Mouse (Mus musculus): ENCODE measurements around the gene Pacsin2. TPM values are rescaled to one million over a fixed set of nuclear protein-coding genes. Genes with fewer than 3 reads are reported as not detected.
"Not testable (repeated sequence)": the region's sequence is repeated elsewhere in the genome, so short reads cannot be mapped to it uniquely, and the experiment has no call there.

Gene Pacsin2
- 100 to 1,000 TPM in 1 of 2 experiments, 10 to 100 TPM in 1; 99.7 to 104 TPM for total RNA-seq (2021)
- long read RNA-seq, experiment 1, transcript Pacsin2-203 (11 exons, 3,693 nt), result major isoform, 19 of 62 reads
- long read RNA-seq, experiment 1, partial matches to known transcripts, result 29 of 62 reads
- long read RNA-seq, experiment 1, other reads (novel, unspliced or antisense), result 14 of 62 reads
- long read RNA-seq, experiment 2, transcript Pacsin2-203 (11 exons, 3,693 nt), result major isoform, 17 of 77 reads
- long read RNA-seq, experiment 2, partial matches to known transcripts, result 6 of 77 reads
- long read RNA-seq, experiment 2, other reads (novel, unspliced or antisense), result 49 of 77 reads

DNA sequence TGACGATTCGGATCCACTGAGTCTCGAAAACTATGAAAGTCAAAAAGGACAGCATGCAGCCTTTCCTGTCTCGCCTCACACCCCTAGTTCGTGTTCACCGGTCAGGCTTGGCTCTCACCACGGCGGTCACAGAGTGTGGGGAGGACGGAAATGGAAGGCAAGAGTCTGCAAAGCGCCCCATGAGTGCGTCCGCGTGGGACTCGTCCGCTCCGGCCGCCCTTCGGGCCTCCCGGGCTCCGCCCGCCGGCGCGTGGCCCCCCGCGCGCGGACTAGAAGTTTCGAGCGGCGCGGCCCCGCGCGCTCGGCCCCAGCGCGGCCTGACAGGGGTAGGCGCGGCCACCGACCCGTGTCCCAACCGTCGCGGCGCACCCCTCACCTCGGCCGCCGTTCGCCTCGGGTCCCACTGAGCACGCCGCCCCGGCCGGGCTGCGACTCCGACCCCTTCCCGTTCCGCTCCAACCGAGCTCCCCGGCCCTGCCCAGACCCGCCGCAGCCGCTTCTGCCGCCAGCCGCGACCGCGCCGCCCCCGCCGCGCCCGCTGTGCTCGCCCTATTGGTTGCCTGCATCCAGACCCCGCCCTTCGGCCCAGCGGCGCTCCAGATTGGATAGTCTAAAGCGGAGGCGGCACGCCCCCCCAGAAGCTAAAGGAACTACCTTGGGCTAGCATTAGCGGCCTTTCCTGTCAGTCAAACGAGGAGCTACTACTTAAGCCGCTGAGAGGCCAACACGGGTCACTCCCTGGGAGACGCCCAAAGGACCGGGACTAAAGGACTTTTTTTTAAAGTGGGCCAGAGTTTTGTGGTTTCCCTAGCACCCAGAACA lies at the start of gene Pacsin2:
Gene Pacsin2 (minus strand): TSS at position 524 of the 822 bp plus-strand sequence.
- no peak for TF ChIP-seq CTCF (conservative IDR thresholded peaks at IDR 0.05)
- DNase-seq (ENCODE audit: low spot score in 2 of 2), result peak; percentile 93 to 95
- Histone ChIP-seq H3K27ac (peak within 1 kb of the TSS; percentile 72), H3K4me3 (peak within 1 kb of the TSS; percentile 76)

DNA sequence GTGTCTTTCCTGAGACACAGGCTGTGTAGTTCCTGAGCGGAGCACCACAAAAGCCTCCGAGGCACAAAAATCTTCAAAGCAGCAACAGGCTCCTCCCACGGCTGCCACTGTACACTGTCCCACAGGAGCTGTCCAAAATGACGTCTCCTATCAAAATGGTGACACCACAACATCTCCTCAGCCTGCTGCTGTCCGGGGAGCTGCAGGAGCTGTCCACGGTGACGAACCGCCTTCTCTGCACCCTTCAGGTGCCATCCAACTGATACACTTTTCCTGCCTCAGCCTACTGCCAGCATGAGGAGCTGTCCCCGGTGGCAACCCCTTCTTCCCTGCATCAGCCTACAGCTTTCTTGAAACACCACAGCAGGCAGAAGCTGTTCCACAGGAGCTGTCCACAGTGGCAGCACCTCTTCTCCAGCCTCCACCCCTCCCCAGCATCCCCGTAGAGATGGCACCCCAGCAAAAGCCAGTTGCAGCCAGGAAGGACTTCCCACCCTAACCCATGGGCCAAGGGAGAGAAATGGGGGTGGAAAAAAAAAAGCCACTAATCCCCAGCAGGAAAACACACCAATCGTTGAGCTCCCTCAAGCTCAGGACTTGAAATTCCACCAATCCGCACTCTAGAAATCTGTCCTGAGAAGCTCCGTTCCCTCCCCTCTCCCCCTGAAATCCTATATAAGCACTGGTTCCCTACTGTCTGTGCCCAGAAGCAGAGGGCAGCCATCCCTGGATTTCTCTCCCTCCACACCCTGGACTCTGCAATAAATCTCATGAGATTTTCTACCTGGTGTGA lies 48.3 kb upstream of the Pacsin2 start:
- no peak overlapping the region for H3K4me3 ChIP-seq
- no peak overlapping the region for H3K27ac ChIP-seq
- no peak for DNase-seq (ENCODE audit: low spot score in 2 of 2)
- TF ChIP-seq CTCF (conservative IDR thresholded peaks at IDR 0.05), result no peak

DNA sequence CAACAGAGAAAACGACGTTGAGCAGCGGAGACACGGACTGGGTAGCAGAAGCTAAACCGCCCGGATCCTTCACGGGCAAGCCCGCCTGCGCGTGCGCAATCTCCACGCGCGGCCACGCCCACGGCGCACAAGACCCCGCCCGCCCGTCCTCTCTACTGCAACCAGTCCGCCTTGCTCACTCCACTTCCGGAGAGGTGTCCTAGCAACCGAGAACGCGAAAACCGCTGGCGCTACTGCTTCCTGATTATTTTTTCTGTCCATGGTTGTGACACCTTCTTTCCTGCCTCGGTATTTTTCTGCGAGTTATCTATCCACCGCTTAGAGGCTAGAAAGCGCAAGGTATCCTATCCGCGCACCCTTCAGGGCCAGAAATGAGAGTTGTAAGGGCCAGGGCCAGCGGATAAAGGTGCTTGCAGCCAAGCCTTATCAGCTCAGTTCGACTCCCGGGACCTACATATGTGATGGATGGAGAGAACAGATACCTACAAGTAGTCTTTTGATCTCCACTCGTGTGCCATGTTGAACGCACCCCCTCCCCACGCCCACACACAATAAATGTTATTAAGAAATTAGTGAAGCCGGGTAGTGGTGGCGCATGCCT lies 46.5 kb upstream of the Pacsin2 start, which contains the start of gene Ttll1:
Gene Ttll1 (minus strand): TSS at position 89 of the 601 bp plus-strand sequence.
- H3K4me3 ChIP-seq, result peak within 1 kb of the TSS; percentile 80
- no peak for TF ChIP-seq CTCF (conservative IDR thresholded peaks at IDR 0.05)
- peak; percentile 92 to 95 for DNase-seq (ENCODE audit: low spot score in 2 of 2)

DNA sequence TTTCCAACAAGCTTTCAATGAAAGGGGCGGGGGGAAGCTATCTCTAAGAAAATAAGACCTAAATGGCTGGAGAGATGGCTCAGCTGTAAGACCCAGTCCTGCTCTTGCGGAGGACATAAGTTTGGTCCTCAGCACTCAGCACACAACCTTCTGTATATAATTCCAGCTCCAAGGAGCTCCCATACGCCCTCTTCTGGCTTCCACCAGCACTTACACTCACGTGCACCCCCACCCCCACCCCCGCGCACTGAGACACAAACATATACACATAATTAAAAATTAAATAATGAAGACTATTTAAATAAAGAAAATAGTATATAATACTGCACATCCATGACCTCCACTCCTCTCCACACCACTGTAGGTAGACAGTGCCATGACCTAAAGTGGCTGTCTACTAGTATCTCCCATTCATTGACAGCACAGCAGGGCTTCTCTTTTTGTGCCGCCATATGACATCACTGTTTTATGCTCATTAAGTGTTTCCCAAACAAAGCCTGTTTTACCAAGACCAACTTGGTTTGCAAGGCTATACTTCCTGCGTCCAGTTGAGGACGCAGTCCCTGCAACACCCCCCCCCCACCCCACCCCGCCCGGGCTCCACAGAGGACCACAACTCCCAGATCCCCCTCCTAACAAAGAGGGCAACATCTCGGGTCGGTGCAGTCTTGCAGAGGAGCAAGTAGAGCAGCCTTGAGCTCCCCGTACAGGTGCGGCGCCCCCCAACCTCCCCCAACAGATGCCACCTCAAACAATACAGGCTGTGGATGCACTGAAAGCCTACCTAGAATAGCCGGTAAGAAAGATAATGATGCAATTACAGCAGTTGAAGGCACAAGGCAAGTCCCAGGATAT lies 45.8 kb upstream of the Pacsin2 start:
- Histone ChIP-seq H3K4me3 (peak overlapping the region; percentile 80), H3K27ac (peak overlapping the region; percentile 82)
- DNase-seq (ENCODE audit: low spot score in 2 of 2), result no peak
- TF ChIP-seq CTCF (conservative IDR thresholded peaks at IDR 0.05), result peak; percentile 55

More for the DNA sequence above, 46.5 kb upstream of the Pacsin2 start, which contains the start of gene Ttll1:
- H3K27ac ChIP-seq, result peak within 1 kb of the TSS; percentile 82

DNA sequence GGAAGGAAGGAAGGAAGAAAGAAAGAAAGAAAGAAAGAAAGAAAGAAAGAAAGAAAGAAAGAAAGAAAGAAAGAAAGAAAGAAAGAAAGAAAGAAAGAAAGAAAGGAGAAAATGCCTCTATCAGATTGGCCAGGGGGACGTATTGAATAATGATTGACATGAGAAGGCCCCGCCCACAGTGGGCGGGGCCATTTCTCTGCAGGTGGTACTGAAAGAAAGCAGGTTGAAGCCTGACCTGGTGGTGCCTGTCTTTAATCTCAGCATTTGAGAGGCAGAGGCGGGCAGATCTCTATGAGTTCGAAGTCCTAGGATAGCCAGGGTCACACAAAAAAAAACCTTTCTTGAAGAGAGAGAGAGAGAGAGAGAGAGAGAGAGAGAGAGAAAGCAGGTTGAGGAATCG lies 37.1 kb upstream of the Pacsin2 start:
- H3K4me3 ChIP-seq, H3K27ac ChIP-seq: not testable (repeated sequence)

DNA sequence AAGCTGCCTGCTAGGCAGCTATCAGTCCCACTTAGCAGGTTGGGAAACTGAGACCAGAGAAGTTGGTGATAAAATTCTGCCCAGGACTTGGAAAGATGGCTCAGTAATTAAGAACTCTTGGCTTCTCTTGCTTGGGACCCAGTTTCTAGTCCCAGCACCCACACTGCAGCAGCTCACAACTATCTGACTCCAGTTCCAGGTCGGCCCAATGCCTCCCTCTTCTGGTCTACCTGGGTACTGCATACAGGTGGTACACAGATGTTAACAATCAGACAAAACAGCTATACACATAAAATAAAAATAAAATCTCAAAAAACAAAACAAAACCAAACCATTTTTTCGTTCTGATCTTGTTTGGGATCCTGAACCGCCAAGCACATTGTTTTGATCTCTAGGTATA lies 35.9 kb upstream of the Pacsin2 start:
- Histone ChIP-seq H3K4me3 (no peak overlapping the region), H3K27ac (no peak overlapping the region)
- DNase-seq (ENCODE audit: low spot score in 2 of 2), result no peak
- peak; percentile 76 for TF ChIP-seq CTCF (conservative IDR thresholded peaks at IDR 0.05)

More for the DNA sequence above, 37.1 kb upstream of the Pacsin2 start:
- DNase-seq (ENCODE audit: low spot score in 2 of 2), result not testable (repeated sequence)

DNA sequence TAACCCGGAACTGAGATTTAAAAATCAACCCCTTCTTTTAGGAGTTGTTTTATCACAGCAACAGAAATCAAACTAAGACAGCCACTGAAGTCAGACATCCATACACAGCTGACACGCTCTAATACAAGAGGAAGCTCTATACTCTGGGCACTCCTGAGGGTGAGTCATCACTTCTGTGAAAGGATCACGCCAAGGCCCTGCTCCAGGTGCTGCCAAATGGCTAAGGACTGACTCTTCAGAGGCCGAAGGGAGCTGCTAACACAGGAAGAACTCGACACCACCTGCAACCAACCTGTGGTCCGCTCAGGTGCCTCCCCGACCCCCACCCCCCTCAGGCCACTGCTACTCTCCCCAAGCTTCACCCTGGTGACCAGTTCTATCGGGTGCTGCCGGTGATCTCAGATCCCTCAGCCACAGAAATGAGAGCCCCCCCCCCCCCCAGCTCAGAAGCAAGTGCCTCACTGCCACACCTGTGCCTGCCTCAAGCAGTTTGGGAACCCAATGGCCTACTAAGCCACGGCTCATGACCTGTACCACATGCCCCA lies 34.9 kb upstream of the Pacsin2 start:
- no peak for TF ChIP-seq CTCF (conservative IDR thresholded peaks at IDR 0.05)
- Histone ChIP-seq H3K27ac (no peak overlapping the region), H3K4me3 (no peak overlapping the region)
- no peak for DNase-seq (ENCODE audit: low spot score in 2 of 2)

DNA sequence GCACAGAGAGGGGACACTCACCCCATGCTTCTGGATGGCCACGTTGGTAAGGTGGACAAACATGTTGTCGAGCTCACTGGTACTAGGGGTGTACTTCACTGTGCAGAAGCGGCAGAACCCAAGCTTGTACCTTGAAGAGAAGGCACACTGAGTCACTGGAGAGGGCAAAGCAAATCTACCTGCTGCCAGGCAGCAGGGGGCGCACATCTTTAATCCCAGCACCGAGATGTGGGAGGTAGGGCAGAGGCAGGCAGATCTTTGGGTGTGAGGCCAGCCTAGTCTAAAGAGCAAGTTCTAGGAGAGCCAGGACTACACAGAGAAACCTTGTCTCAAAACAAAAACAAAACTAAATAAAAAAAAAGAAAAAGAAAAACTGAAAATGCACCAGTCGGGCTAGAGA lies 32.9 kb upstream of the Pacsin2 start:
- no peak for DNase-seq (ENCODE audit: low spot score in 2 of 2)
- Histone ChIP-seq H3K27ac (no peak overlapping the region), H3K4me3 (no peak overlapping the region)
- TF ChIP-seq CTCF (conservative IDR thresholded peaks at IDR 0.05), result peak; percentile 57

DNA sequence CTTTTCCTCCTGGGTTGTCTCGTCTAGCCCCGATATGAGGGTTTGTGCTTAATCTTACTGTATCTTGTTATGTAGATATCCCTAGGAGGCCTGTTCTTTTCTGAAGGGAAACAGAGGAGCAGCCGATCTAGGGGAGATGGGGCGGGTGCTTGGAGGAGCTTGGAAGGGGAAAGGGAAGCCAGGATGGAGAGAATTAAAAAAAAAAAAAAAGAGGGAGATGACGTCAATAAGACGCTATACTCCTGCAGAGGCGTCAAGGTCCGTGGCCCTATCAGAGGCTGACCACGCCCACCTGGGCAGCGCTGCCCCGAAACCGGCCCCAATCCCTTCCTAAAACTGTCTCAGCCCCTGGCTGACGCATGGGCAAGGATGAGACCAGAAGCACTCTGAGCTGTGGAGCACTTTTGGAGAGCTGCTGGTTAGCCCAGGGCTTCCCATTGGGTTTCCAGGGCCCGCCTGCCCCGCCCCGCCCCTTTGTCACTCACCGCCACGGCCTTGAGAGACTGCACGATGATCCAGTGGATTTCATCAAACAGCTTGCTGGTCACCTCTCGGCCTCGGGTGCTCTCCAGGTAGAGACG lies 31.5 kb upstream of the Pacsin2 start:
- no peak for TF ChIP-seq CTCF (conservative IDR thresholded peaks at IDR 0.05)

DNA sequence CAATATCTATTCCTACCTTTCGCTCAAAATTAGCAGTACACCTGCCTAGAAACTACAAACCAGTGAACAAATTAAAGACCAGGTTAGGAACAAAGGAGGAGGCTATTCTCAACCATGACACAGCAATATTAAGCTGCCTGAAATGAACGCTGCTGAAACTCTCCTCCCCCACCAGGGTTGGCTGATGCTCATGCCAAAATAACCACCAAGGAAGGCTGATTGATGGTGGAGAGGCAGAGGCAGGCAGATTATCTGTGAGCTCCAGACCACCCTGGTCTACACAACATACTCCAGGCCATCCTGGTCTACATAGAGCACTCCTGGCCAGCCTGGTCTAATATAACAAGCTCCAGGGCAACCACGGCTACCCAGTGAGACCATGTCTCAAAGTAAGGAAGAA lies 30.8 kb upstream of the Pacsin2 start:
- no peak for TF ChIP-seq CTCF (conservative IDR thresholded peaks at IDR 0.05)

More for the DNA sequence above, 31.5 kb upstream of the Pacsin2 start:
- H3K27ac ChIP-seq, result no peak overlapping the region
- DNase-seq (ENCODE audit: low spot score in 2 of 2), result no peak
- no peak overlapping the region for H3K4me3 ChIP-seq

DNA sequence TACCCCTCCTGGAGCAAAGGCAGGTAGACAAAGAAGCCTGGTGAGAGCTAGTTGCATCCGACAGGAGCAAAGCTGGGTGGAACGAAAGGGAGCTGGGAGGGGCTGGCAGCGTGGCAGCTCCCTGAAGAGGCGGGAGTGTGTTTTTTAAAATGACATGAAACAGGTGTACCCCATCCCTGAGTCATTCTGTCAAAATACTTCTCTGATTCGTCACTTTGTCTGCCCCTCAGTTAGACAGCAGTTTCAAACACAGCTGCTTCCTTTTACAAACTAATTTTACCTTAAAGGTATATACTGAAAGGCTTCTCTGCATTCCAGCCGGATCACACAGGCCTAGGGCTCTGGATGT lies 30.1 kb upstream of the Pacsin2 start:
- no peak for TF ChIP-seq CTCF (conservative IDR thresholded peaks at IDR 0.05)
- Histone ChIP-seq H3K27ac (no peak overlapping the region), H3K4me3 (no peak overlapping the region)
- no peak for DNase-seq (ENCODE audit: low spot score in 2 of 2)

More for the DNA sequence above, 30.8 kb upstream of the Pacsin2 start:
- Histone ChIP-seq H3K27ac (no peak overlapping the region), H3K4me3 (no peak overlapping the region)
- DNase-seq (ENCODE audit: low spot score in 2 of 2), result no peak
